Mouse (Mus musculus) G1E (cell line): ENCODE data around the gene Tppp.

Experiments used
- CTCF ChIP-seq: IDR thresholded peaks from 2 replicates; pipeline ENCODE4 v1.5.1; 2012; ENCODE audit warnings: low read depth, low read length, inconsistent platforms, mixed read lengths
- GATA1 ChIP-seq: IDR thresholded peaks from 2 replicates; pipeline ENCODE4 v1.6.1; 2012; ENCODE audit warnings: borderline replicate concordance, low read length, inconsistent platforms, mixed read lengths

GRCm38 (mm10) chr13:74058081-74058480 lies 48.9 kb downstream of the Tppp start:
- no peak for TF ChIP-seq CTCF
- TF ChIP-seq GATA1: no peak
